Comparison of ENCODE assay signal across 14 mouse cellular contexts in the genomic region with DNA sequence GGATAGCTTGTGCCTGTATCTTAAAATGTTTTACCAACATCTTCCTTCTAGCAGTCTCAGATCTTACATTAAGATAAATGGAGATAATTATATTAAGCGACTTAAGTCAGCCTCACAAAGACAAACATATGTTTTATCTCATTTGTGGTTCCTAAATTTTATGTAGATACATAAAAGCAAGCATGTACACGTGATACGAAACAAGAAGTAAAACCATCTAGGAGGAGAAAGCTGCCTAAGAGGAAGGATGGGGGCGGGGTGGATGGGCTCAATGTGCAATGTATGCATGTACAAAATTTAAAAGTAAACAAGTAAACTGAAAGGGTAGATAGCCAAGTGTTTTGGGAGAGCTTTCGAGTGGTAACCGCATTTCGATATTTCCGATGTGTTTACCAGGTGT.
"Had no signal": no experiment of that assay in that cellular context is flagged by ENCODE, and none has a peak within 500 bp of the region (broad histone marks: within the 10 kb centered on the region; RNA-seq: fewer than 3 reads in every experiment).

No protein-coding gene starts in this region.

- DNase-seq: kidney, adult 18-20 months; layer of hippocampus, adult 9-11 months; layer of hippocampus, postnatal 36 days; lung, adult 18-20 months; lung, postnatal 4 days; right cerebral cortex, postnatal 14 days; thymus, postnatal 36 days had no signal

- ATAC-seq: intestine, embryonic 15.5 days; midbrain, embryonic 16.5 days had no signal

- H3K4me3 ChIP-seq: intestine, embryonic 15.5 days; limb, embryonic 15.5 days; midbrain, embryonic 12.5 days; neural tube, embryonic 13.5 days; stomach, embryonic 15.5 days had no signal

- H3K4me1 ChIP-seq: intestine, embryonic 15.5 days; limb, embryonic 15.5 days; midbrain, embryonic 12.5 days; neural tube, embryonic 13.5 days; stomach, embryonic 15.5 days had no signal

- H3K36me3 ChIP-seq: intestine, embryonic 15.5 days; limb, embryonic 15.5 days; midbrain, embryonic 12.5 days; neural tube, embryonic 13.5 days; stomach, embryonic 15.5 days had no signal

- H3K27ac ChIP-seq: intestine, embryonic 15.5 days; limb, embryonic 15.5 days; liver, embryonic 14.5 days; midbrain, embryonic 12.5 days; neural tube, embryonic 13.5 days; stomach, embryonic 15.5 days had no signal

- H3K27me3 ChIP-seq: intestine, embryonic 15.5 days; limb, embryonic 15.5 days; midbrain, embryonic 12.5 days; neural tube, embryonic 13.5 days; stomach, embryonic 15.5 days had no signal
